Mouse (Mus musculus): ENCODE results near the gene Kif9. TPM values are rescaled to one million over a fixed set of nuclear protein-coding genes. Genes with fewer than 3 reads are reported as not detected.

Gene Kif9
- total and polyA plus RNA-seq, 3 experiments = 0.54 to 0.72 TPM; not detected in 1

DNA sequence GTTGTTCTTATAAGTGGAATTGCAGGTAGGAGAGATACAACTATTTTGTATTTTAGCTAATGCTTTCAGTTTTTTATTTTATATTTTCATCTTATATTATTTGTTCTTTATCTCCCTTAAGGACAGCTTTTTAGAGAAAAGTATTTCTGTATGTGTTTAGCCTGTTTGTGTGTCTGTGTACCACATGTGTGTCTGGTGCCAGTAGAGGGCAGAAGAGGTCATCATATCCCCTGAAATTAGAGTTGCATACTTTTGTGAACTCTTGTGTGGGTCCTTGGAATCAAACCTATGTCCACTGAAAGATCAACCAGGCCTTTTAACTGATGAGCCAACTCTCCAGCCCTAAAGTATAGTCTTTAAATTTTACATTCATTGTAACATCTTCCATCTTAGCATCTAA lies 91.6 kb downstream of the Kif9 start:
- H3K27ac ChIP-seq (ENCODE audit: control insufficient read depth, low read depth, low read length) = no peak overlapping the region
- no peaks in the 10 kb centered on the region for H3K79me2 ChIP-seq (ENCODE audit: control insufficient read depth, insufficient read depth, low read length, poor library complexity)
- H3K4me3 ChIP-seq (ENCODE audit: control insufficient read depth in 1 of 2, insufficient read depth in 1 of 2, low read depth in 2 of 2, low read length in 2 of 2) = no peak overlapping the region
- no peaks in the 10 kb centered on the region for H3K4me1 ChIP-seq (ENCODE audit: control insufficient read depth in 1 of 2, insufficient read depth in 2 of 2, low read length in 2 of 2)
- peaks cover 0 to 38% of the 10 kb centered on the region in 2 experiments; a peak in 2 of 4 replicates for H3K36me3 ChIP-seq (ENCODE audit: control insufficient read depth in 1 of 2, insufficient read depth in 2 of 2, low read length in 2 of 2)
- TF ChIP-seq POLR2AphosphoS5 (IDR thresholded peaks at IDR 0.05; ENCODE audit: borderline replicate concordance, low read depth, low read length) = no peak
- peak; percentile 22 to 45 (median 24); a peak in 3 of 6 replicates for TF ChIP-seq CTCF (IDR thresholded peaks at IDR 0.05 in 2 of 3, conservative IDR thresholded peaks at IDR 0.05 in 1 of 3; ENCODE audit: control insufficient read depth in 1 of 3, insufficient read depth in 1 of 3, low read depth in 2 of 3, low read length in 3 of 3, poor library complexity in 1 of 3, severe bottlenecking in 1 of 3)
- peak; percentile 11; the same call in 1 of the 2 replicates for TF ChIP-seq RAD21 (IDR thresholded peaks at IDR 0.05; ENCODE audit: low read depth, low read length)
- peak; percentile 32 for TF ChIP-seq SMC3 (IDR thresholded peaks at IDR 0.05; ENCODE audit: low read depth, low read length)
- TF ChIP-seq MAZ (IDR thresholded peaks at IDR 0.05; ENCODE audit: low read depth, low read length) = no peak
- no peak for TF ChIP-seq SIN3A (IDR thresholded peaks at IDR 0.05; ENCODE audit: low read length)
- TF ChIP-seq POLR2AphosphoS2 (IDR thresholded peaks at IDR 0.05; ENCODE audit: low read length) = no peak
- no peaks in the 10 kb centered on the region for H3K27me3 ChIP-seq (ENCODE audit: control insufficient read depth in 1 of 2, insufficient read depth in 2 of 2, low read length in 2 of 2)
- H3K9me3 ChIP-seq (replicated peaks; ENCODE audit: insufficient read depth, low read length) = no peaks in the 10 kb centered on the region
- peak; percentile 21 for DNase-seq (ENCODE audit: low read depth, low spot score)
- no peak overlapping the region for H3K9ac ChIP-seq (ENCODE audit: control insufficient read depth, low read depth, low read length, poor library complexity, severe bottlenecking)

Other genes with a start within 250 kb of the Kif9 start
- gene Cspg5, start 233.2 kb upstream of the Kif9 start, total RNA-seq (2012; rRNA removed) = 0.49 and 0.65 TPM in 2 replicates
- 1 to 10 TPM in 1 of 2 experiments, not detected in 1; 1.0 TPM for gene Cspg5, start 233.2 kb upstream of the Kif9 start, polyA plus RNA-seq (2012; ENCODE audit: insufficient read depth in 1 of 2, insufficient read length in 2 of 2, low read depth in 1 of 2, low replicate concordance in 2 of 2, missing spikeins in 1 of 2)
- 32.6 and 34.6 TPM in 2 replicates for gene Elp6, start 171.8 kb upstream of the Kif9 start, total RNA-seq (2012; rRNA removed)
- gene Elp6, start 171.8 kb upstream of the Kif9 start, polyA plus RNA-seq (2012; ENCODE audit: insufficient read depth in 1 of 2, insufficient read length in 2 of 2, low read depth in 1 of 2, low replicate concordance in 2 of 2, missing spikeins in 1 of 2) = 10 to 100 TPM in 1 of 2 experiments, not detected in 1; 29.6 TPM
- 59.0 and 59.4 TPM in 2 replicates for gene Scap, start 143.7 kb upstream of the Kif9 start, total RNA-seq (2012; rRNA removed)
- 10 to 100 TPM in 1 of 2 experiments, not detected in 1; 88.8 TPM for gene Scap, start 143.7 kb upstream of the Kif9 start, polyA plus RNA-seq (2012; ENCODE audit: insufficient read depth in 1 of 2, insufficient read length in 2 of 2, low read depth in 1 of 2, low replicate concordance in 2 of 2, missing spikeins in 1 of 2)
- gene Ptpn23, start 68.7 kb upstream of the Kif9 start, total RNA-seq (2012; rRNA removed) = 7.3 and 8.3 TPM in 2 replicates
- 10 to 100 TPM in 1 of 2 experiments, not detected in 1; 40.1 TPM for gene Ptpn23, start 68.7 kb upstream of the Kif9 start, polyA plus RNA-seq (2012; ENCODE audit: insufficient read depth in 1 of 2, insufficient read length in 2 of 2, low read depth in 1 of 2, low replicate concordance in 2 of 2, missing spikeins in 1 of 2)
- gene Ngp, start 57.2 kb upstream of the Kif9 start, total RNA-seq (2012; rRNA removed) = not detected in 2 replicates
- gene Ngp, start 57.2 kb upstream of the Kif9 start, polyA plus RNA-seq (2012; ENCODE audit: insufficient read depth in 1 of 2, insufficient read length in 2 of 2, low read depth in 1 of 2, low replicate concordance in 2 of 2, missing spikeins in 1 of 2) = not detected
- 3.8 TPM in 2 replicates for gene Klhl18, start 264 bp upstream of the Kif9 start, total RNA-seq (2012; rRNA removed)
- 1 to 10 TPM in 1 of 2 experiments, not detected in 1; 6.9 TPM for gene Klhl18, start 264 bp upstream of the Kif9 start, polyA plus RNA-seq (2012; ENCODE audit: insufficient read depth in 1 of 2, insufficient read length in 2 of 2, low read depth in 1 of 2, low replicate concordance in 2 of 2, missing spikeins in 1 of 2)
- gene Setd2, start 55.6 kb downstream of the Kif9 start, total RNA-seq (2012; rRNA removed) = 28.2 and 36.8 TPM in 2 replicates
- gene Setd2, start 55.6 kb downstream of the Kif9 start, polyA plus RNA-seq (2012; ENCODE audit: insufficient read depth in 1 of 2, insufficient read length in 2 of 2, low read depth in 1 of 2, low replicate concordance in 2 of 2, missing spikeins in 1 of 2) = 100 to 1,000 TPM in 1 of 2 experiments, 10 to 100 TPM in 1; 59.2 to 105 TPM
- gene Nradd, start 147.5 kb downstream of the Kif9 start, total RNA-seq (2012; rRNA removed) = 0.33 and 0.58 TPM in 2 replicates
- gene Nradd, start 147.5 kb downstream of the Kif9 start, polyA plus RNA-seq (2012; ENCODE audit: insufficient read depth in 1 of 2, insufficient read length in 2 of 2, low read depth in 1 of 2, low replicate concordance in 2 of 2, missing spikeins in 1 of 2) = 1 to 10 TPM in 1 of 2 experiments, not detected in 1; 1.1 TPM
- 7.0 and 9.3 TPM in 2 replicates for gene Nbeal2, start 177.2 kb downstream of the Kif9 start, total RNA-seq (2012; rRNA removed)
- 10 to 100 TPM in 1 of 2 experiments, not detected in 1; 17.2 TPM for gene Nbeal2, start 177.2 kb downstream of the Kif9 start, polyA plus RNA-seq (2012; ENCODE audit: insufficient read depth in 1 of 2, insufficient read length in 2 of 2, low read depth in 1 of 2, low replicate concordance in 2 of 2, missing spikeins in 1 of 2)
- gene Ccdc12, start 179.5 kb downstream of the Kif9 start, total RNA-seq (2012; rRNA removed) = 122 and 129 TPM in 2 replicates
- gene Ccdc12, start 179.5 kb downstream of the Kif9 start, polyA plus RNA-seq (2012; ENCODE audit: insufficient read depth in 1 of 2, insufficient read length in 2 of 2, low read depth in 1 of 2, low replicate concordance in 2 of 2, missing spikeins in 1 of 2) = 100 to 1,000 TPM in 1 of 2 experiments, not detected in 1; 112 TPM